Mouse (Mus musculus): ENCODE data around the gene Phgr1. TPM values are rescaled to one million over a fixed set of nuclear protein-coding genes. Genes with fewer than 3 reads are reported as not detected.

Phgr1 gene
- total RNA-seq (2021), result not detected
- long read RNA-seq, experiment 1, result 0 reads
- long read RNA-seq, experiment 2, result 0 reads

DNA sequence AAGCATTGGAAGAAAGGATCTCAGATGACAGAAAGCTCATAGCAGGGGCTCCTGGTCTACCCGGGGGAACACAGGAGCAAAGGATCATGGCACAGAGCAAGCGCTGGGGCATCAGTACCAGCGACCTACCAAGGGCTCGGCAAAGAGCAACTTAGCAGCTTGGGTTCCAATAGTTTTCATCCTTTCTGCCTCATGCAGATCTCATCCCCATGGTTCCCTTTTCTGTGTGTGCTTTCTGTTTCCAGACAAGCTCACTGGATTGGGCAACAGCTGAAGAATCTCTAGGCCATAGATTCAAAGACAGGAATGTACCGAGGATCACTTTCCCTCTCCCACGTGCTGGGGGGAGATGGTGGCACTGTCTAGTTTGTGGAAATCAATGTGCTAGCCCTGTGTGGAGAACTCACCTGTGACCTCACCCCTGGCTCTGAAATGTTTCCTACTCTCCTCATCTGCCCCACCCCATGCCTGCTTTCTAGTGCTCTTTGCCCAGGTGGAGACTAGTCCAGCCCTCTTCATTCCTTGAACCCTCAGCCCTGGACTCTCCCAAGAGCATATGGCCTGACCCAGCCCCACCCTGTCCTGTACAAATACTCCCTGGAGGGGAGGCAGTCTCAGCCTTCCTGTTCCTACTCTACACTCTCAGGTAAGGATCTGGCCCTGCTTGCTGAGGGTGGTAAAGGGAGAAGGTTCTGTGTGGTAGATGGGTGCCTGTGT, at the start of gene Phgr1:
Gene Phgr1 (plus strand): TSS at position 612 of the 717 bp plus-strand sequence.
- no peak for DNase-seq (ENCODE audit: low spot score)

DNA sequence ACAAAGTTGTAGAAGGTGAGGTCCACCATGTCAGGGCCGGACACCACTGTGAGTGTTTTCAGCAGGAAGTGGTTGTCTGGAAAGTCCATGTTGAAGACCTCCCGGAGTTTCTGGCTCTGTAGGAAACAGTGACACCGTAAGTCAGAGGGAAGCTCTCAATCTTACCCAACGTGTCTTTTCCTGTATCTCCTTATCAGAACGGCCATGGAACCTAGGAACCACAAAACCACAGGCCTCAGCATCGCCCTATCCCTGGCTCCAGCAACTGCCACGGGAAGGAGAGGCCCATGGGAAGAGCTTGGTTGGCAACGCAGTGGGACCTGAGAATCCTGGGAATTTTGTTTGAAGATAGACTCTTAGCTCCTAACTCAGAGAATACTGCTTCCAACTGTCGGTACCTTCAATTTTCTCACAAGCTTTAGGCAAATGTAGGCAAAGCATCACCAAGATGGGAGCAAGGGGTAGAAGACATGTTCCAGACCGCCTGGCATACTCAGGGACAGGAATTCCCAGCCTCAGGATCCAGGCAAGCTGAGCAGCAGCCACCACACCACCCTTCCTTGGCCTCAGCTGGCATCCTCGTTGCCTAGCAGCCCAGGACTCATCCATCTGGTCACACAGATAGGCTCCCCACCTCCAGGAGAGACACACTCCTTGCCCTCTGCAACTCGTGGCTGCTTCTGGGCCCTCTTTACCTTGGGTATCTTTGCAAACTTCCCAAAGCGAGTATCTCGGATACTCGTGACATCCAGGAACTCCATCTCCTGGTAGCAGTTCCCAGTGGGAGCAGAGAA, 48.7 kb upstream of the Phgr1 start:
- no peak for DNase-seq (ENCODE audit: low spot score)

- DNase-seq (ENCODE audit: low spot score), result no peak
These were observed 47.1 kb upstream of the Phgr1 start for GRCm38 (mm10) chr2:118725511-118725910.

DNA sequence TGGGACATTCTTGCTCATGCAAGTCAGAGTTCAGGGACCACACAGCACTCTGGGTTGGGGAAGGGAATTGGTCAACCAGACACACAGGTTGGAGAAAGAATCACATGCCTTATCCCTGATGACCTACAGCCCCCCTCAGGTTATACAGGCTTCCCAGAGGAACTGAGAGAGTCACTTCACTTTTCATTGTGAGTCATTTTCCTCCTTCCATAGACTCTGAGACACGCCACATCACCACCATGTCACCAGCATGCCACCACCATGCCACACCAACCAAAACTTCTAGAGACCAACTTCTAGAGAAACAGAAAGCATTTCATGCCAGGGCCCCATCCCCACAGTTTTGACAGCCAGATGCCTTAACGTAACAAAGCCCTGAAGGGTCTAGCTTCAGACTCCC, 45.7 kb upstream of the Phgr1 start:
- DNase-seq (ENCODE audit: low spot score), result no peak

DNA sequence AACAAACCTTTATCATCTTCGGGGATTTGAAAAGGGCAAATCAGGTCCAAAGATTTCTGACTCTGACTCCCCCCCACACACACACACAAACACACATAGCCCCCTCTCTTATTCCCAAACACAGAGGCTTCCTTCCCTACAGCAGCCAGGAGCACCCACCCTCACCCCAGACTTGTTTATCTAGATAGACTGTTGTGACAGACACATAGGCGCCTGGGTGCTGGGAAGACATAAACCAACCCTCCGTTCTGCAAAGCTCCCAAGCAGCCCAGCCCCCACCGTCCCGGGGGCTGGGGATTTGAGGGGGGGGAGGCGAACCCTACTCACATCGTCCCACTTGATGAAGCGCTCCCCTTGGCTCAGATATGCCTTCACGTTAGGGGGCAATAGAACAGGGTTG, 44.7 kb upstream of the Phgr1 start:
- DNase-seq (ENCODE audit: low spot score), result no peak

- DNase-seq (ENCODE audit: low spot score), result no peak
These were observed 44.2 kb upstream of the Phgr1 start, which contains the start of gene Plcb2 for GRCm38 (mm10) chr2:118728337-118728736. Gene Plcb2, minus strand, starts transcription at chr2:118728438.

- no peak for DNase-seq (ENCODE audit: low spot score)
These were observed 43.4 kb upstream of the Phgr1 start for GRCm38 (mm10) chr2:118729194-118729593.

- no peak for DNase-seq (ENCODE audit: low spot score)
These were observed 42.5 kb upstream of the Phgr1 start for GRCm38 (mm10) chr2:118729816-118730621.

GRCm38 (mm10) chr2:118730622-118730915, 42.0 kb upstream of the Phgr1 start:
- peak; percentile 69 for DNase-seq (ENCODE audit: low spot score)

GRCm38 (mm10) chr2:118731981-118732380, 40.6 kb upstream of the Phgr1 start:
- no peak for DNase-seq (ENCODE audit: low spot score)

- no peak for DNase-seq (ENCODE audit: low spot score)
These were observed 39.2 kb upstream of the Phgr1 start for GRCm38 (mm10) chr2:118733341-118733740.

DNA sequence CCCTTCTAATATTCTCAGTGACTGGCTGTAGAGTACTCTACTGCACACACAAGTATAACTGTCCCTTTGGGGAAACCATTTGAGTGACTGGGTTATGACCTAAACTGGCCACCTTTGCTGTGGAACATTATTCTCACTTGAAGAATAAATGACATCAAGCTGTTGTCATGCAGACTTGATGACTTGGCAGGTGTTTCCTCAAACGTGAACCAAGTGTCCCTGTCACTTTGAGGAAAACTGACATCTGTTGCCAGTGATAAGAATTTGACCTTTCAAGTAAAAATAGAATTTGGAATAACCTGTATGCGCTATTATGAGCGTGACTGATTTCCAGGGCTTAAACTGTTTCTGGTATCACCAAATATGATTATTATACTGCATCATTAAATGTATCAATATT, 32.2 kb upstream of the Phgr1 start:
- DNase-seq (ENCODE audit: low spot score), result no peak

GRCm38 (mm10) chr2:118741183-118741582, 31.4 kb upstream of the Phgr1 start:
- no peak for DNase-seq (ENCODE audit: low spot score)

DNA sequence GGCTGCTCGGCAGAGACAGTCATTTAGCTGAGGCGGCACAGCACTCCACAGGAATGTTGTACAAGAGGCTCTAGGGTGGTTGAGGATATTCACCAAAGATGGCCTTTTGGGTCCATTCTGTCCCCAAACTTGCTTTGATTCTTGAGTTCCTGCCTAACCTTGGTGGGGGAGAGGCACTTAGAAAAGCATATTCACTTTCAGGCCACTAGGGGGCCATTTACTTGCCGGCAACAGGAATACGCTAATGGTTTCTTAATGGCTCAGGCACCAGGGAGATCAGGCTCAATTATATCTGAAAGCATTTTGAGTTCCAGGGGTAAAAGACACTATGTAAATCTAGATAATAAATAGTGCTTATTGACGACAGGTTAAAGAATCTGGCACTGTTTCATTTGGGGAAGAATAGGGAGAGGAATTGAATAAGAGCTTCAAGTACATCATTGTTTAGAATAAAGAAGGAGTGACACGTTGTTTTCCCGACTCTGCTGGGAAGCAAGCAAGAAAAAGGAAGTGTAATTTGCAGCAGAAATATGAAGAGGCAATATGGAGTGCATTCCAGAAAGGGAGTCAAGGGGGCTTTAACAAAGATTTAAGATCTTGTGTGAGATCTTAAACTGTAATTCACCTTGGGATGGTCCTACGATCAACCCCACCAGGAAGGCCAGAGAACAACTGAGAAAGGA, 29.2 kb upstream of the Phgr1 start:
- DNase-seq (ENCODE audit: low spot score), result peak; percentile 62

- no peak for DNase-seq (ENCODE audit: low spot score)
These were observed 27.9 kb upstream of the Phgr1 start for GRCm38 (mm10) chr2:118744621-118745020.

- DNase-seq (ENCODE audit: low spot score), result peak; percentile 91
These were observed 27.2 kb upstream of the Phgr1 start, which contains the start of gene Inafm2 for GRCm38 (mm10) chr2:118745232-118745884. Gene Inafm2, plus strand, starts transcription at chr2:118745758.

- DNase-seq (ENCODE audit: low spot score), result no peak
These were observed 26.4 kb upstream of the Phgr1 start for GRCm38 (mm10) chr2:118745915-118746901.

DNA sequence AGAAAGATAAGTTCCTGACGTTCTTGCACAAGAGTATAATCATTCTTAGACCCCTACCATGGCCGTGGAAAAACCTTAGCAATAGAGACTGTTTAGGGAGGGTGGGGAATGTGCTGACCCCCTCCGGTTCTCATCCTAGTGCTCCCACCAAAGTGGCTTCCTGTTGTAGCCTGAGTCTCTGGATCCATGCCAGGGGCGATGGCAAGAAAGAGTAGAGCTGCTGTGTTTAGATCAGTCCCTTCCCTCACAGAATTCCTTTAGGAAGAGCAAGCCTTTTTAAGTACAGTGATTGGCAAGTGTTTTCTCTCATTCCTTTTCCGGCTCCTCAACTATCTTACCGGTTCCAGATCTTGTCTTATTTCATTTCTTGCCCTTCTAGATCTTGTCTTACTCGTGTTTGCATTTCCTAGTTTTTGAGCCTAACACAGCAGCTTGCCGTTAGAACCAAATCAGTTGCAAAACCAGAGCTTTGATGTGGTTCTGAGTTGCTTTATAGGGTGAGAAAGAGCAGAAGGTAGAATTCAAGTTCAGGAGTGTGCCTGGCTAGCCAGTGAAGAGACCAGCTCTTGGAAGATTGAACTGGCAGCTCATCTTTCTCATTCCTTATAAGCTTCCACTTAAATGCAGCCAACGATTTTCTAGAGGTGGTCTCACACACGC, 25.1 kb upstream of the Phgr1 start:
- DNase-seq (ENCODE audit: low spot score), result no peak

DNA sequence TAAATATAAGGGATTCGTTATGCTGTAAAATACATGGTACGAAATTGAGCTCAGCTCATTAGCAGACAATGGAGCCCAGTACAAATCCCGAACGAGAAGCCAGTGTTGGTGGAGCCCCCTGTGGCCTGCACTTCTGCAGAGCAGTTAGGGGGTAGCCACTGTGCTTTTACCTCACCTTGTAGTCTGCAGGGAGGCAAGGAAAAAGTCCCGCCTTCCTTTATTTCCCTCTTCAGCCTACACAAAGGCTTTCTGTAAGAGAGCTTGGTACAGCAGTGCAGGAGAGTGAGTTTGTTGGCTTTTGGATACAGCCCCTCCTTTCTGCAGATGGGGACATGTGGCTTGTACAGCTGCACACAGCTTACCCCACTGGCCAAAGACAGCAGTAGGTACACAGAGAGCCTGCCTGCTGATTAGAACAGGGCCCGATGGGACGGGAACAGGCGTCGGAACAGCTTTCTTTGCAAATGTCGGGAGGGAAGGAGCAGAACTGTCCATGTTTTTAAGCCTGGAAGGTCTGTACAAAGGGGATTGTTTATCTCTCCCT, 23.2 kb upstream of the Phgr1 start:
- no peak for DNase-seq (ENCODE audit: low spot score)

Measured in gastrocnemius, adult 18-20 months (tissue).